Mouse (Mus musculus): ENCODE data around the gene Olfr459. TPM values are rescaled to one million over a fixed set of nuclear protein-coding genes. Genes with fewer than 3 reads are reported as not detected.

The Olfr459 gene
- total RNA-seq, 1 experiment from 2014 or later, result not detected

Other genes starting within 250 kb of the Olfr459 start
- 3.2 and 6.5 TPM in 2 replicates for gene Ephb6, start 169.7 kb downstream of the Olfr459 start, total RNA-seq (2017)
- not detected in 2 replicates for gene Trpv6, start 138.8 kb downstream of the Olfr459 start, total RNA-seq (2017)
- gene Trpv5, start 94.4 kb downstream of the Olfr459 start, total RNA-seq (2017), result not detected in 2 replicates
- not detected in 2 replicates for gene Llcfc1, start 90.7 kb downstream of the Olfr459 start, total RNA-seq (2017)
- 21.9 and 39.3 TPM in 2 replicates for gene Kel, start 70.8 kb downstream of the Olfr459 start, total RNA-seq (2017)
- not detected in 2 replicates for gene Pip, start 72.4 kb upstream of the Olfr459 start, total RNA-seq (2017)
- gene Sval2, start 77.8 kb upstream of the Olfr459 start, total RNA-seq (2017), result not detected in 2 replicates
- gene Sval1, start 176.5 kb upstream of the Olfr459 start, total RNA-seq (2017), result not detected in 2 replicates
- not detected in 2 replicates for gene Sval3, start 193.0 kb upstream of the Olfr459 start, total RNA-seq (2017)